Mouse (Mus musculus) intestine, embryonic 14.5 days (tissue): ENCODE measurements at regions not wholly inside any gene's neighbourhood (a gene's known extent, or its start where the extent isn't known, plus 50 kb on each side); places are given as distances from the start of the nearest gene placed in this dataset.

Experiments used
- ATAC-seq: fragments of 200-750 bp; cut with Nextera tagmentation; replicated peaks from 2 replicates; pipeline ENCODE4 v1.8.0; 2017; ENCODE audit warnings: low read depth, moderate number of reproducible peaks, moderate TSS enrichment, moderate library complexity; ENCODE audit not compliant: low FRiP score, low TSS enrichment
- DNase-seq: peaks from one replicate; pipeline ENCODE4 v3.0.0-alpha.2; 2018; ENCODE audit warnings: low spot score
- H3K27ac ChIP-seq: fragments of 300-500 bp; sonication (generic); 2 replicates; pipeline ENCODE4 v1.5.1; 2014; ENCODE audit warnings: low read depth, mild to moderate bottlenecking, control low read depth
- H3K27me3 ChIP-seq: fragments of 300-500 bp; sonication (generic); replicated peaks from 2 replicates; pipeline ENCODE4 v1.6.1; 2014; ENCODE audit warnings: low read length, control low read depth; ENCODE audit not compliant: control insufficient read depth, insufficient read depth
- H3K36me3 ChIP-seq: fragments of 300-500 bp; sonication (generic); 2 replicates; pipeline ENCODE4 v1.6.1; 2014; ENCODE audit warnings: low read length, control low read depth; ENCODE audit not compliant: control insufficient read depth, insufficient read depth
- H3K4me1 ChIP-seq: fragments of 300-500 bp; sonication (generic); replicated peaks from 2 replicates; pipeline ENCODE4 v1.6.1; 2014; ENCODE audit warnings: low read length, control low read depth, mixed read lengths; ENCODE audit not compliant: control insufficient read depth, insufficient read depth
- H3K4me2 ChIP-seq: fragments of 300-500 bp; sonication (generic); 2 replicates; pipeline ENCODE4 v1.6.1; 2014; ENCODE audit warnings: low read length
- H3K4me3 ChIP-seq: fragments of 300-500 bp; sonication (generic); 2 replicates; pipeline ENCODE4 v1.5.1; 2014; ENCODE audit warnings: low read depth, low read length, control low read depth, mixed read lengths
- H3K9ac ChIP-seq: fragments of 300-500 bp; sonication (generic); 2 replicates; pipeline ENCODE4 v1.6.1; 2014; ENCODE audit warnings: mild to moderate bottlenecking, low read length
- H3K9me3 ChIP-seq: fragments of 300-500 bp; sonication (generic); 2 replicates; pipeline ENCODE4 v1.6.1; 2016; ENCODE audit warnings: low read length, control low read depth; ENCODE audit not compliant: control insufficient read depth
- WGBS: fragments of 180-500 bp; shearing (Covaris S2); extraction: QIAGEN DNeasy Blood & Tissue Kit; methylation state at CpG from one replicate; pipeline ENCODE4 v1.1.7; 2014; 5-methylcytosine and 5-hydroxymethylcytosine counted together

GRCm38 (mm10) chr11:18448879-18449278 lies 495.2 kb upstream of the Etaa1 start:
- 83% methylated on average over 1 of the region's 1 CpGs for WGBS
- H3K4me3 ChIP-seq = no peak overlapping the region
- no peak overlapping the region for H3K4me2 ChIP-seq
- H3K36me3 ChIP-seq = no peaks in the 10 kb centered on the region
- no peaks in the 10 kb centered on the region for H3K9me3 ChIP-seq
- no peak overlapping the region for H3K27ac ChIP-seq
- no peak overlapping the region for H3K9ac ChIP-seq
- no peak for DNase-seq
- ATAC-seq = no peak
- H3K4me1 ChIP-seq = no peaks in the 10 kb centered on the region
- no peaks in the 10 kb centered on the region for H3K27me3 ChIP-seq

DNA sequence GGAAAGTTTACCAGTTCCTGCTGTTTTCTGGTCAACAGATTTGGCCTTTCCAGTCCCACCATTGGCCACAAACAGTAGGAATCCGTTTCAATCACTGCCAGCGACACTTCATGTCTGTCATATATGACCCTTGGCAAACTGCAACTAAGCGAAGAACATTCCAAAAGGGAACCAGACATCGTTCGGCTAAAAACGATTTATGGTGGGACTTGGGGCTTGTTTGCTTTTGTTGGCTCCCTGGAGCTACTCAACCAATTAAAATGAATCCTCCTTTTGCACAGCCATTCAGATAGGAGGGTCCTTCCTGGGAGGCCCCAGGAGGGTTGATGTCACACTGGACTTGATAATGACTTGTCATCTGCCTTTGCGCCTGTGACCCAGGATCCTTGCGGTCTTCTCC lies 490.9 kb upstream of the Etaa1 start:
- ATAC-seq = no peak
- Histone ChIP-seq H3K27me3 (no peaks in the 10 kb centered on the region), H3K9me3 (no peaks in the 10 kb centered on the region), H3K9ac (no peak overlapping the region), H3K27ac (no peak overlapping the region), H3K36me3 (no peaks in the 10 kb centered on the region), H3K4me1 (no peaks in the 10 kb centered on the region), H3K4me3 (no peak overlapping the region), H3K4me2 (no peak overlapping the region)
- DNase-seq = no peak
- 55% methylated on average over 8 of the region's 8 CpGs for WGBS

- H3K27ac ChIP-seq = no peak overlapping the region
- ATAC-seq (no peak), DNase-seq (no peak)
- no peaks in the 10 kb centered on the region for H3K9me3 ChIP-seq
- H3K27me3 ChIP-seq = no peaks in the 10 kb centered on the region
- no peak overlapping the region for H3K9ac ChIP-seq
- no peaks in the 10 kb centered on the region for H3K4me1 ChIP-seq
- 56% methylated on average over 5 of the region's 5 CpGs for WGBS
- no peak overlapping the region for H3K4me2 ChIP-seq
- H3K4me3 ChIP-seq = no peak overlapping the region
- no peaks in the 10 kb centered on the region for H3K36me3 ChIP-seq
Observed at GRCm38 (mm10) chr11:18444101-18444500, 490.4 kb upstream of the Etaa1 start.

DNA sequence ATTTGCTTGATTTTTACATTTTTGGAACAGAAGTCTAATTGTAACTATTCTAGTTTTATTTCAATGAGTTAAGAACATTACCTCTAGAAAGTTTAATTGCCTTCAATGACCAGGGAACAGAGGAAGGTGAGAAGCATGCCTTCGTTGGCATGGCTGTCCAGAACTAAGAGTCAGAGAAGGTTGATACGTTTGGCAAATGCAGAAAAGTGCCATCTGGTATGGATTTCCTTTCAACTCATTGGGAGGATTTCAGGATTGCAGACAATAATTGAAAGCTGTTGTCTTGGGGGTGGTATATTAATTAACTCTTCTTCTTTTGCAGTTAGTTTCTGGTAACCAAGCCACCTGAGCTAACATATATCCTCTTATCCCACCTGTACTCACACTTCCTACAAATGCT lies 489.5 kb upstream of the Etaa1 start:
- DNase-seq = no peak
- 91% methylated on average over 2 of the region's 2 CpGs for WGBS
- Histone ChIP-seq H3K4me2 (no peak overlapping the region), H3K27me3 (no peaks in the 10 kb centered on the region), H3K27ac (no peak overlapping the region), H3K36me3 (no peaks in the 10 kb centered on the region), H3K4me1 (no peaks in the 10 kb centered on the region), H3K4me3 (no peak overlapping the region), H3K9ac (no peak overlapping the region), H3K9me3 (no peaks in the 10 kb centered on the region)
- ATAC-seq = no peak

GRCm38 (mm10) chr11:18437834-18438611 lies 484.3 kb upstream of the Etaa1 start:
- 55% methylated on average over 6 of the region's 6 CpGs for WGBS
- no peak for DNase-seq
- Histone ChIP-seq H3K36me3 (no peaks in the 10 kb centered on the region), H3K27me3 (no peaks in the 10 kb centered on the region), H3K27ac (no peak overlapping the region), H3K4me1 (no peaks in the 10 kb centered on the region), H3K9me3 (no peaks in the 10 kb centered on the region), H3K9ac (no peak overlapping the region), H3K4me3 (no peak overlapping the region), H3K4me2 (no peak overlapping the region)
- no peak for ATAC-seq

DNA sequence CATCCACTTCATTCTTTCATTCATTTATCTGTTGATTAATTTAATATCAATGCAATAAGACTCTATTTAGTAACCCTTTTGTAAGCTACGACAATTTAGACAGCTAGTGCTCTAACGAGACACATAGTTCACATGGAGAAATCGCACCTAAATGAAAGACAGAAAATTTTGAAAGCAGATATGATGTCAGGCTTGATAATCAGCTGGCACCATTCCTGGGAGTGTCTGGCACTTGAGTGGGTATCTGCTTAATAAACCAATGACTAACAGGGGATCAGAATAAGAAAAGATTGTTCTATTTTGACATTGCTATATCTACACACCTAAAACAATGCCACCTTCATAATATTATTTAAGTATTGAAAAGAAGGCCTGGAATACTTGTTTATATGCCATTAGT lies 467.4 kb upstream of the Etaa1 start:
- Histone ChIP-seq H3K4me1 (no peaks in the 10 kb centered on the region), H3K4me2 (no peak overlapping the region)
- 96% methylated on average over 3 of the region's 3 CpGs for WGBS

GRCm38 (mm10) chr11:18413769-18414168 lies 460.1 kb upstream of the Etaa1 start:
- no peak overlapping the region for H3K4me2 ChIP-seq
- DNase-seq (no peak), ATAC-seq (no peak)
- H3K36me3 ChIP-seq = no peaks in the 10 kb centered on the region
- no peak overlapping the region for H3K27ac ChIP-seq
- H3K4me3 ChIP-seq = no peak overlapping the region
- H3K27me3 ChIP-seq = no peaks in the 10 kb centered on the region
- no peak overlapping the region for H3K9ac ChIP-seq
- no peaks in the 10 kb centered on the region for H3K9me3 ChIP-seq
- WGBS = 72% methylated on average over 1 of the region's 1 CpGs
- 0 out of 2 replicates have a peak, but pooled peaks cover under 1% of the 10 kb centered on the region for H3K4me1 ChIP-seq

More for the DNA sequence above, 467.4 kb upstream of the Etaa1 start:
- ATAC-seq (no peak), DNase-seq (no peak)
- Histone ChIP-seq H3K9me3 (no peaks in the 10 kb centered on the region), H3K27ac (no peak overlapping the region), H3K9ac (no peak overlapping the region), H3K27me3 (no peaks in the 10 kb centered on the region), H3K4me3 (no peak overlapping the region), H3K36me3 (no peaks in the 10 kb centered on the region)

DNA sequence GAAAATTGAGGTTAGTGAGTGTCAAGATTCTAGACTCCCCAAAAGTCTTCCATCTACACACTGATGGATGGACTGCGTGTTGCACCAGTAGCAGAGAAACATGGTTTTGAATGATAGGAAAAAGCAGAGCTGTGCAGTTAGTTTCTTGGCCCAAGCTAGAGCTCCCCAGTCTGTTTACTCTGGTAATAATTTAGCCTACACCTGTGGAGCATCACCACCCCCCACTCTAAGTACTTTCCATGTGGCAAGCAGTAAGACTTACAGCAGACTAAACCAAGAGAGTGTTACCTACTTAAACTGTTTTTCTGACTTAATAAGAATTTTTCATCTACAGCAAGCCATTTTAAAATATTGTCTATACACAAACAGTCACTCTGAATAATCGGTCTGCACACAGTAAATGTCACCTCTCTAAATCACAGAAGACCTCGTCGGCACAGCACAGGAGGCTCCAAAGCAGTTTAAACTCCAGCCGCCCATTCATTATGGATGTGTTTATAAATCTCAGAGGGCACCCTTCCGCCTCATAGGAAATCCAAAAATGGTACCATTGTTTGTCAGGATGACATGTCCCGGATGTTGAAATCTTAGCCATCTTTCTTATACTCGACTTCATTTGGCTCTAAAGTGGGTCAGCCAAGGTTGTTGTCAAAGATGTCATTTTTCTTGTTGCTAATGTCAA lies 454.5 kb upstream of the Etaa1 start:
- DNase-seq = peak; percentile 56

GRCm38 (mm10) chr11:18399561-18399960 lies 445.9 kb upstream of the Etaa1 start:
- no peaks in the 10 kb centered on the region for H3K4me1 ChIP-seq
- H3K4me3 ChIP-seq = no peak overlapping the region
- H3K9me3 ChIP-seq = no peaks in the 10 kb centered on the region
- no peak overlapping the region for H3K4me2 ChIP-seq
- H3K27ac ChIP-seq = no peak overlapping the region
- H3K27me3 ChIP-seq = no peaks in the 10 kb centered on the region
- DNase-seq (no peak), ATAC-seq (no peak)
- H3K9ac ChIP-seq = no peak overlapping the region
- no peaks in the 10 kb centered on the region for H3K36me3 ChIP-seq
- WGBS = 75% methylated on average over 4 of the region's 4 CpGs

More for the DNA sequence above, 454.5 kb upstream of the Etaa1 start:
- H3K27me3 ChIP-seq = no peaks in the 10 kb centered on the region
- 24% methylated on average over 8 of the region's 8 CpGs for WGBS
- peak overlapping the region; percentile 34; the same call in 1 of the 2 replicates for H3K27ac ChIP-seq
- no peak overlapping the region for H3K4me3 ChIP-seq
- peak; percentile 84 for ATAC-seq
- no peak overlapping the region for H3K4me2 ChIP-seq
- 0 out of 2 replicates have a peak, but pooled peaks cover 2% of the 10 kb centered on the region for H3K4me1 ChIP-seq
- H3K36me3 ChIP-seq = no peaks in the 10 kb centered on the region
- no peaks in the 10 kb centered on the region for H3K9me3 ChIP-seq
- H3K9ac ChIP-seq = no peak overlapping the region
